30 mouse cellular contexts compared by ENCODE assay signal in genomic region chr3:108796386-108796785, GRCm38 (mm10). TPM values are rescaled to one million over a fixed set of nuclear protein-coding genes. Genes with fewer than 3 reads are reported as not detected.
A peak's percentile ranks its signal among the peaks of the same experiment; 100 is the strongest.
DNase-seq lines count a peak whose midpoint lies in the region; TF ChIP-seq lines count a peak whose summit lies in the region.
"Had no signal": no experiment of that assay in that cellular context is flagged by ENCODE, and none has a peak within 500 bp of the region (broad histone marks: within the 10 kb centered on the region; RNA-seq: fewer than 3 reads in every experiment).

No protein-coding gene starts in this region.

- H3K9me3 ChIP-seq in CH12.LX (replicated peaks; ENCODE audit: low read length): no peaks in the 10 kb centered on the region
- H3K9me3 ChIP-seq: embryonic facial prominence, embryonic 13.5 days; forebrain, embryonic 10.5 days; forebrain, embryonic 15.5 days; heart, embryonic 13.5 days; hindbrain, embryonic 10.5 days; hindbrain, embryonic 15.5 days; liver, embryonic 13.5 days; midbrain, embryonic 15.5 days; neural tube, embryonic 12.5 days had no signal

- peak; percentile 15 for DNase-seq in testis, postnatal 10 days (ENCODE audit: low spot score)
- no peak for DNase-seq in testis, postnatal 14 days (ENCODE audit: low spot score)
- no peak for DNase-seq in CH12.LX (ENCODE audit: extremely low read depth)
- no peak for DNase-seq in embryo, embryonic 10 days (ENCODE audit: low spot score)
- DNase-seq in urinary bladder, postnatal 14 days (ENCODE audit: low spot score): no peak
- DNase-seq: adrenal gland, adult 8-10 months; cerebellum, adult 11 months; cerebellum, adult 9-11 months; heart, postnatal 10 days; kidney, adult 18-20 months; kidney, postnatal 4 days; liver, embryonic 13.5 days; lung, adult 18-20 months; lung, postnatal 4 days; right cerebral cortex, adult 18-20 months; spleen, adult 18-20 months; thymus, postnatal 36 days had no signal

- H3K9ac ChIP-seq in CH12.LX (ENCODE audit: insufficient read depth, low read depth): no peak overlapping the region
- H3K9ac ChIP-seq: embryonic facial prominence, embryonic 13.5 days; forebrain, embryonic 15.5 days; heart, embryonic 13.5 days; hindbrain, embryonic 15.5 days; liver, embryonic 13.5 days; midbrain, embryonic 15.5 days; neural tube, embryonic 12.5 days had no signal

- 82% methylated on average over 4 of the region's 4 CpGs for WGBS in bone marrow, adult 2 months

- no peak for TF ChIP-seq RAD21 in CH12.LX (IDR thresholded peaks at IDR 0.05; ENCODE audit: low read depth, low read length)

- no peaks in the 10 kb centered on the region for H3K79me2 ChIP-seq in CH12.LX (replicated peaks; ENCODE audit: control insufficient read depth, extremely low read depth, insufficient read depth, poor library complexity, severe bottlenecking)

- no peak for TF ChIP-seq POLR2A in CH12.LX (IDR thresholded peaks at IDR 0.05; ENCODE audit: low read depth, low read length)
- TF ChIP-seq POLR2A in bone marrow, adult 2 months (IDR thresholded peaks at IDR 0.05; ENCODE audit: borderline replicate concordance, control insufficient read depth, low read depth, low read length): no peak

- in situ Hi-C loops in CH12.LX (cut with MboI; ENCODE audit: low pct_ligation_motif_present, low pct_unique_long_range_greater_than_20kb, low sequenced_read_pairs): loop anchor here (25.0 kb wide), 1 partner anchor 384 kb away; the partner anchor contains the start of gene Celsr2

- TF ChIP-seq EP300 in CH12.LX (IDR thresholded peaks at IDR 0.05; ENCODE audit: low read length): no peak

- TF ChIP-seq CTCF in CH12.LX (conservative IDR thresholded peaks at IDR 0.05 in 1 of 2, IDR thresholded peaks at IDR 0.05 in 1 of 2; ENCODE audit: low read depth in 2 of 2, low read length in 2 of 2): no peak
- TF ChIP-seq CTCF in bone marrow, adult 2 months (IDR thresholded peaks at IDR 0.05; ENCODE audit: control insufficient read depth, insufficient read depth, low read length): no peak

- dilution Hi-C loops in CH12.LX (cut with MboI; ENCODE audit: extremely low pct_ligation_motif_present, extremely low pct_unique_long_range_greater_than_20kb, low sequenced_read_pairs): no loop called here

- H3K4me3 ChIP-seq in CH12.LX (replicated peaks in 1 of 3; ENCODE audit: low read depth in 2 of 3, low read length in 2 of 3, poor library complexity in 1 of 3): no peak overlapping the region
- H3K4me3 ChIP-seq in bone marrow, adult 2 months (replicated peaks; ENCODE audit: control insufficient read depth, low read depth, low read length): no peak overlapping the region
- H3K4me3 ChIP-seq: embryonic facial prominence, embryonic 13.5 days; forebrain, embryonic 10.5 days; forebrain, embryonic 15.5 days; heart, embryonic 13.5 days; hindbrain, embryonic 10.5 days; hindbrain, embryonic 15.5 days; liver, embryonic 13.5 days; midbrain, embryonic 15.5 days; neural tube, embryonic 12.5 days had no signal

- peaks cover 31 to 50% of the 10 kb centered on the region in 2 experiments for H3K36me3 ChIP-seq in CH12.LX (replicated peaks in 1 of 2; ENCODE audit: control insufficient read depth in 1 of 2, insufficient read depth in 1 of 2, low read length in 1 of 2)
- H3K36me3 ChIP-seq: midbrain, embryonic 15.5 days had no signal

- H3K27me3 ChIP-seq in CH12.LX (replicated peaks): no peaks in the 10 kb centered on the region
- H3K27me3 ChIP-seq: embryonic facial prominence, embryonic 13.5 days; forebrain, embryonic 15.5 days; heart, embryonic 13.5 days; hindbrain, embryonic 15.5 days; liver, embryonic 13.5 days; midbrain, embryonic 15.5 days; neural tube, embryonic 12.5 days had no signal

- H3K4me2 ChIP-seq in CH12.LX (ENCODE audit: insufficient read depth, low read depth, poor library complexity, severe bottlenecking): no peak overlapping the region
- H3K4me2 ChIP-seq: embryonic facial prominence, embryonic 13.5 days; forebrain, embryonic 15.5 days; heart, embryonic 13.5 days; hindbrain, embryonic 15.5 days; liver, embryonic 13.5 days; midbrain, embryonic 15.5 days; neural tube, embryonic 12.5 days had no signal

- peaks cover 15 to 41% of the 10 kb centered on the region in 2 experiments for H3K4me1 ChIP-seq in CH12.LX (ENCODE audit: control insufficient read depth in 1 of 2, insufficient read depth in 2 of 2)
- H3K4me1 ChIP-seq in bone marrow, adult 2 months (ENCODE audit: control insufficient read depth, insufficient read depth, low read length): peaks cover 3% of the 10 kb centered on the region; the same call in 1 of the 2 replicates
- H3K4me1 ChIP-seq: forebrain, embryonic 15.5 days; heart, embryonic 13.5 days; hindbrain, embryonic 10.5 days; hindbrain, embryonic 15.5 days; liver, embryonic 13.5 days; midbrain, embryonic 15.5 days; neural tube, embryonic 12.5 days had no signal

- peak overlapping the region; percentile 54 for H3K27ac ChIP-seq in CH12.LX (ENCODE audit: insufficient read depth, low read depth)
- H3K27ac ChIP-seq in bone marrow, adult 2 months (ENCODE audit: control insufficient read depth, insufficient read depth, low read depth, low read length, poor library complexity): peak overlapping the region; percentile 51
- H3K27ac ChIP-seq: embryonic facial prominence, embryonic 13.5 days; forebrain, embryonic 10.5 days; forebrain, embryonic 15.5 days; heart, embryonic 13.5 days; hindbrain, embryonic 10.5 days; hindbrain, embryonic 15.5 days; liver, embryonic 13.5 days; midbrain, embryonic 15.5 days; neural tube, embryonic 12.5 days had no signal

TF ChIP-seq in CH12.LX, 34 proteins besides CTCF, POLR2A, EP300 and RAD21:
- peak; percentile 23; the same call in 1 of the 2 replicates for TF ChIP-seq MAZ (IDR thresholded peaks at IDR 0.05; ENCODE audit: low read depth, low read length)
- TF ChIP-seq MAX (IDR thresholded peaks at IDR 0.05; ENCODE audit: low read length): no peak
- TF ChIP-seq E2F4 (IDR thresholded peaks at IDR 0.05; ENCODE audit: insufficient replicate concordance, low read depth, low read length): no peak
- TF ChIP-seq TBP (conservative IDR thresholded peaks at IDR 0.05; ENCODE audit: low read depth, low read length): no peak
- TF ChIP-seq IRF4 (IDR thresholded peaks at IDR 0.05; ENCODE audit: low read depth, low read length): no peak
- no peak for TF ChIP-seq USF1 (IDR thresholded peaks at IDR 0.05; ENCODE audit: low read depth, low read length)
- no peak for TF ChIP-seq SIN3A (IDR thresholded peaks at IDR 0.05; ENCODE audit: low read length)
- no peak for TF ChIP-seq ZMIZ1 (IDR thresholded peaks at IDR 0.05; ENCODE audit: low read depth, low read length)
- no peak for TF ChIP-seq NRF1 (IDR thresholded peaks at IDR 0.05; ENCODE audit: low read depth, low read length)
- TF ChIP-seq HCFC1 (IDR thresholded peaks at IDR 0.05; ENCODE audit: low read depth, low read length): no peak
- 0 out of 2 replicates have a peak, but pooled peaks have one; percentile 5 for TF ChIP-seq CHD2 (IDR thresholded peaks at IDR 0.05; ENCODE audit: low read length)
- TF ChIP-seq CHD1 (IDR thresholded peaks at IDR 0.05; ENCODE audit: low read depth, low read length): no peak
- TF ChIP-seq JUND (conservative IDR thresholded peaks at IDR 0.05; ENCODE audit: low read depth, low read length): no peak
- TF ChIP-seq MEF2A (IDR thresholded peaks at IDR 0.05; ENCODE audit: borderline replicate concordance, low read depth, low read length): no peak
- TF ChIP-seq ELF1 (IDR thresholded peaks at IDR 0.05; ENCODE audit: low read depth, low read length): no peak
- TF ChIP-seq PAX5 (IDR thresholded peaks at IDR 0.05; ENCODE audit: low read length): no peak
- TF ChIP-seq ZNF384 (IDR thresholded peaks at IDR 0.05; ENCODE audit: low read depth, low read length): no peak
- TF ChIP-seq RCOR1 (conservative IDR thresholded peaks at IDR 0.05; ENCODE audit: low read depth, low read length): no peak
- no peak for TF ChIP-seq ZKSCAN1 (IDR thresholded peaks at IDR 0.05; ENCODE audit: borderline replicate concordance, low read depth, low read length)
- TF ChIP-seq GABPA (IDR thresholded peaks at IDR 0.05; ENCODE audit: insufficient replicate concordance, low read depth, low read length): no peak
- no peak for TF ChIP-seq KAT2A (IDR thresholded peaks at IDR 0.05; ENCODE audit: insufficient replicate concordance, low read length)
- 0 out of 2 replicates have a peak, but pooled peaks have one; percentile 11 for TF ChIP-seq MYC (IDR thresholded peaks at IDR 0.05; ENCODE audit: low read depth, low read length)
- no peak for TF ChIP-seq MXI1 (IDR thresholded peaks at IDR 0.05; ENCODE audit: low read depth, low read length)
- no peak for TF ChIP-seq MAFK (IDR thresholded peaks at IDR 0.05; ENCODE audit: insufficient replicate concordance, low read length)
TF ChIP-seq in CH12.LX: peak in this region for 3.

RNA-seq across cellular contexts. Expression of gene Stxbp3, which starts 43.9 kb away (rescaled TPM):
- 14.5 and 21.5 TPM in 2 replicates for total RNA-seq in CH12.LX (2012; rRNA removed)
- total RNA-seq in CH12.LX (2014; rRNA removed): 14.4 and 16.7 TPM in 2 replicates
- 12.1 and 16.7 TPM in 2 replicates for polyA plus RNA-seq in CH12.LX (2012; ENCODE audit: insufficient read length, low read depth)
- polyA plus RNA-seq in bone marrow, adult 2 months (2011; ENCODE audit: insufficient read depth, insufficient read length, low replicate concordance, missing spikeins): 11.0 and 13.3 TPM in 2 replicates

RNA-seq across cellular contexts. Expression of gene Aknad1, which starts 56.9 kb away (rescaled TPM):
- total RNA-seq in CH12.LX (2012; rRNA removed) (not detected in 2 replicates), CH12.LX (2014; rRNA removed) (not detected in 2 replicates)
- not detected in 2 replicates for polyA plus RNA-seq in CH12.LX (2012; ENCODE audit: insufficient read length, low read depth)
- 1.3 and 2.2 TPM in 2 replicates for polyA plus RNA-seq in bone marrow, adult 2 months (2011; ENCODE audit: insufficient read depth, insufficient read length, low replicate concordance, missing spikeins)
- total RNA-seq: layer of hippocampus, adult 8-10 months; layer of hippocampus, postnatal 25 days; left cerebral cortex, adult 8-10 months; left cerebral cortex, postnatal 36 days had no signal
- polyA plus RNA-seq: forebrain, embryonic 10.5 days; forebrain, embryonic 15.5 days; hindbrain, embryonic 15.5 days; midbrain, embryonic 15.5 days had no signal
